Mouse (Mus musculus): ENCODE data around the gene Hcn1.

Gene Hcn1

GRCm38 (mm10) chr13:117602181-117602580, at the start of gene Hcn1:
TSS of gene Hcn1 (plus strand) at chr13:117602320.
- peak in 1 of 2 experiments; percentile 1 for DNase-seq (ENCODE audit: low spot score in 2 of 2)

- no peak for DNase-seq (ENCODE audit: low spot score in 2 of 2)
Measured at GRCm38 (mm10) chr13:117567251-117567650, 34.9 kb upstream of the Hcn1 start.

GRCm38 (mm10) chr13:117571747-117572146, 30.4 kb upstream of the Hcn1 start:
- no peak for DNase-seq (ENCODE audit: low spot score in 2 of 2)

- DNase-seq (ENCODE audit: low spot score in 2 of 2), result no peak
Measured at GRCm38 (mm10) chr13:117594494-117595182, 7.5 kb upstream of the Hcn1 start.

- DNase-seq (ENCODE audit: low spot score in 2 of 2), result no peak
Measured at GRCm38 (mm10) chr13:117595183-117595532, 7.0 kb upstream of the Hcn1 start.

GRCm38 (mm10) chr13:117601331-117601965, 672 bp upstream of the Hcn1 start:
- DNase-seq (ENCODE audit: low spot score in 2 of 2), result no peak

- DNase-seq (ENCODE audit: low spot score in 2 of 2), result no peak
Measured at GRCm38 (mm10) chr13:117602617-117603358, 668 bp downstream of the Hcn1 start.

- no peak for DNase-seq (ENCODE audit: low spot score in 2 of 2)
Measured at GRCm38 (mm10) chr13:117603421-117603820, 1.3 kb downstream of the Hcn1 start.

GRCm38 (mm10) chr13:117604073-117604472, 2.0 kb downstream of the Hcn1 start:
- DNase-seq (ENCODE audit: low spot score in 2 of 2), result no peak

- no peak for DNase-seq (ENCODE audit: low spot score in 2 of 2)
Measured at GRCm38 (mm10) chr13:117604971-117605750, 3.0 kb downstream of the Hcn1 start.

GRCm38 (mm10) chr13:117611881-117612280, 9.8 kb downstream of the Hcn1 start:
- DNase-seq (ENCODE audit: low spot score in 2 of 2), result no peak

GRCm38 (mm10) chr13:117619544-117619943, 17.4 kb downstream of the Hcn1 start:
- DNase-seq (ENCODE audit: low spot score in 2 of 2), result no peak

GRCm38 (mm10) chr13:117657501-117657900, 55.4 kb downstream of the Hcn1 start:
- DNase-seq (ENCODE audit: low spot score in 2 of 2), result no peak

- DNase-seq (ENCODE audit: low spot score in 2 of 2), result no peak
Measured at GRCm38 (mm10) chr13:117658414-117659175, 56.5 kb downstream of the Hcn1 start.

GRCm38 (mm10) chr13:117659511-117659910, 57.4 kb downstream of the Hcn1 start:
- no peak for DNase-seq (ENCODE audit: low spot score in 2 of 2)

GRCm38 (mm10) chr13:117662661-117663060, 60.5 kb downstream of the Hcn1 start:
- DNase-seq (ENCODE audit: low spot score in 2 of 2), result no peak

- no peak for DNase-seq (ENCODE audit: low spot score in 2 of 2)
Measured at GRCm38 (mm10) chr13:117669303-117669702, 67.2 kb downstream of the Hcn1 start.

GRCm38 (mm10) chr13:117671851-117672250, 69.7 kb downstream of the Hcn1 start:
- DNase-seq (ENCODE audit: low spot score in 2 of 2), result no peak

GRCm38 (mm10) chr13:117676418-117676817, 74.3 kb downstream of the Hcn1 start:
- DNase-seq (ENCODE audit: low spot score in 2 of 2), result no peak

GRCm38 (mm10) chr13:117687670-117688069, 85.5 kb downstream of the Hcn1 start:
- no peak for DNase-seq (ENCODE audit: low spot score in 2 of 2)

- DNase-seq (ENCODE audit: low spot score in 2 of 2), result no peak
Measured at GRCm38 (mm10) chr13:117694729-117695332, 92.7 kb downstream of the Hcn1 start.
